Mouse (Mus musculus) kidney, adult 2 months (tissue): ENCODE data around the gene Olfr518.

Experiments used
- CTCF ChIP-seq: fragments of 200-500 bp; conservative IDR thresholded peaks from 2 replicates; pipeline ENCODE4 v1.5.1; 2011; ENCODE audit warnings: low read depth, mild to moderate bottlenecking, control low read depth, low read length, moderate library complexity, mixed read lengths; ENCODE audit not compliant: insufficient read depth, insufficient read length
- POLR2A ChIP-seq: fragments of 200-500 bp; IDR thresholded peaks from one replicate; pipeline ENCODE4 v1.6.1; 2011; ENCODE audit warnings: low read depth, low read length, control low read depth

DNA sequence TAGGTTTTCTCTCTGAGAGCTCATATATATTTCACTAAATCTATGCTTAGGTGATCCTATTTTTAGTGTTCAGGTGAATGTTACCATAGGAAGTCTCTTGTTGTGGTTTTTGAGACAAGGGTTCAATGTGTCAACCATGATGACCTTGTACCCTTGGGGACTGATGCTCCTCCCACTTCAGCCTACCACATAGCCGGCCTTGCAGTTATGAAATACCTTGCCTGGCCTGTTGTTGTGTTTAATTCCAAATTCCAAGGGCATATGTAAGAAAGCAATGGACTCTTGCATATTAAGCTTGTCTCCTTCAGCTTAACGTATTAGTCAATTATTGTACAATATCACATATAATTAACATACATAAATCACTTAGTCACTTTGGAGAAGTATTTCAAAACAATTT is 19.2 kb upstream of the Olfr518 start:
- TF ChIP-seq POLR2A (no peak), CTCF (no peak)
